Mouse (Mus musculus): ENCODE data around the gene AF067063.
"Not testable (repeated sequence)": the region's sequence is repeated elsewhere in the genome, so short reads cannot be mapped to it uniquely, and the experiment has no call there.

DNA sequence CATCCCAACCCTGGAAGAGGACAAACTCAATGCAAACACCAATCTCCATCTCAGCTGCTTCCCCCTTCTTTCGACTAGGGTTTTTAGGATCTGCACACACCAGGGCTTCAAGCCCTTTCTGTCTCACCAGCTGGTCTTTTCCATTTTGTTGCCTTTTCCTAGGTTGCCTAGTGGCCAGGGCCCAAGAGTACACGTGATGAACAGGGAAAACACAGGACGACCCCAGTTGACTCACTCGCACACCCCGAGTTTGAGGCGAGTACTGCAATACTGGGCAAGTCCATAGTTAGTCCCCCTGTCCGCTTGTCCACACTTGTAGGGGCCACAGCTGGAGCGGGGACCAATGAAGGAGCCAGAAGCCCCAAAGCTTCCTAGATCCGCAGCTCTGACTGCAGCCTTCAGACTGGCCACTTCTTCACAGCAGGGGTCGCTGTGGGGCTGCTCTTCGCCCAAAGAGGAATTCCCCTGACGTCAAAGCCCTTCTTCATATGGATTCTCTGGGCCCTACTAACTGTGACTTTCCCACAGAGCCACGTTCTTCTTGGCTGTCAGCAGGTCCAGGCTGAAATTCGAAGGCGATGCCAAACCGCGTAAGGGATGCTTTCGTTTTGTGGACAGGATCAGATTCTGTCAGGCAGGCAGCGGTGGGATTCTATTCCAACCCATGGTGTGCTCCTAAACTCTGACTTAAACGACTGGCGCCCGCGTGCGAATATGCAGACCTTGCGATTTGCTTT is 5.5 kb upstream of the AF067063 start, which contains the start of gene D13Ertd608e:
- not testable (repeated sequence) for TF ChIP-seq POLR2A (IDR thresholded peaks at IDR 0.05; ENCODE audit: insufficient read length, low read depth); TCF12 (IDR thresholded peaks at IDR 0.05; ENCODE audit: insufficient read depth, poor library complexity, severe bottlenecking); SRF (IDR thresholded peaks at IDR 0.05; ENCODE audit: control insufficient read depth, insufficient read length, low read depth); MAX (IDR thresholded peaks at IDR 0.05; ENCODE audit: low read depth); MYOD1 (IDR thresholded peaks at IDR 0.05; ENCODE audit: control insufficient read depth in 1 of 3, insufficient read length in 2 of 3, low read depth in 2 of 3); REST (IDR thresholded peaks at IDR 0.05; ENCODE audit: insufficient read depth, insufficient read length); E2F4 (IDR thresholded peaks at IDR 0.05; ENCODE audit: insufficient read depth)
